7 mouse cellular contexts compared by ENCODE assay signal in genomic region chr3:88148776-88149509, GRCm38 (mm10). TPM values are rescaled to one million over a fixed set of nuclear protein-coding genes. Genes with fewer than 3 reads are reported as not detected.
DNase-seq lines count a peak whose midpoint lies in the region; ATAC-seq and TF ChIP-seq lines count a peak whose summit lies in the region.

No protein-coding gene starts in this region.

- peaks cover 3% of the 10 kb centered on the region; the same call in 1 of the 2 replicates for H3K36me3 ChIP-seq in E14TG2a.4 (ENCODE audit: insufficient read depth, low read length)
- 0 out of 2 replicates have a peak, but pooled peaks cover 3% of the 10 kb centered on the region for H3K36me3 ChIP-seq in limb, embryonic 13.5 days
- H3K36me3 ChIP-seq in neural tube, embryonic 13.5 days = no peaks in the 10 kb centered on the region

- peak; percentile 63 for DNase-seq in adipocyte (ENCODE audit: low spot score)
- DNase-seq in heart, postnatal 4 days = peak; percentile 89
- DNase-seq in yolk sac, embryonic 10.5 days (ENCODE audit: low spot score) = no peak

- no peaks in the 10 kb centered on the region; the same call in 1 of the 2 replicates for H3K27me3 ChIP-seq in E14TG2a.4 (ENCODE audit: insufficient read depth, low read length)
- no peaks in the 10 kb centered on the region for H3K27me3 ChIP-seq in limb, embryonic 13.5 days
- no peaks in the 10 kb centered on the region for H3K27me3 ChIP-seq in neural tube, embryonic 13.5 days

- H3K9me3 ChIP-seq in E14TG2a.4 (ENCODE audit: low read length) = no peaks in the 10 kb centered on the region
- no peaks in the 10 kb centered on the region for H3K9me3 ChIP-seq in limb, embryonic 13.5 days
- no peaks in the 10 kb centered on the region for H3K9me3 ChIP-seq in neural tube, embryonic 13.5 days

- 68% methylated on average over 4 of the region's 4 CpGs for WGBS in limb, embryonic 13.5 days
- 61% methylated on average over 4 of the region's 4 CpGs for WGBS in neural tube, embryonic 13.5 days

- no peak for TF ChIP-seq CTCF in E14TG2a.4 (conservative IDR thresholded peaks at IDR 0.05; ENCODE audit: low read length)

- peak overlapping the region; percentile 53 for H3K9ac ChIP-seq in limb, embryonic 13.5 days
- H3K9ac ChIP-seq in neural tube, embryonic 13.5 days = 0 out of 2 replicates have a peak overlapping the region, but pooled peaks have one; percentile 60

- ATAC-seq in erythroblast, adult 5-6 weeks (replicated peaks; ENCODE audit: low FRiP score, poor library complexity, severe bottlenecking) = peak; percentile 57
- ATAC-seq in limb, embryonic 13.5 days (ENCODE audit: low FRiP score, low read depth) = no peak
- ATAC-seq in neural tube, embryonic 13.5 days (ENCODE audit: low read depth) = no peak

- peak overlapping the region; percentile 50 for H3K4me2 ChIP-seq in limb, embryonic 13.5 days (replicated peaks)
- peak overlapping the region; percentile 40 for H3K4me2 ChIP-seq in neural tube, embryonic 13.5 days

- H3K4me1 ChIP-seq in E14TG2a.4 (replicated peaks; ENCODE audit: low read depth, low read length) = peaks cover 96% of the 10 kb centered on the region
- H3K4me1 ChIP-seq in limb, embryonic 13.5 days = peaks cover 84% of the 10 kb centered on the region
- H3K4me1 ChIP-seq in neural tube, embryonic 13.5 days (replicated peaks) = peaks cover 97% of the 10 kb centered on the region

- H3K27ac ChIP-seq in limb, embryonic 13.5 days = peak overlapping the region; percentile 67
- H3K27ac ChIP-seq in neural tube, embryonic 13.5 days (replicated peaks) = peak overlapping the region; percentile 89

- H3K4me3 ChIP-seq in E14TG2a.4 (replicated peaks; ENCODE audit: low read length) = peak overlapping the region; percentile 55; the same call in 1 of the 2 replicates
- H3K4me3 ChIP-seq in limb, embryonic 13.5 days = no peak overlapping the region
- 0 out of 2 replicates have a peak overlapping the region, but pooled peaks have one; percentile 2 for H3K4me3 ChIP-seq in neural tube, embryonic 13.5 days

RNA-seq across cellular contexts. Expression of gene Mef2d, which starts 6.8 kb away (rescaled TPM):
- 38.2 and 38.7 TPM in 2 replicates for total RNA-seq in erythroblast, adult 5-6 weeks (2015; ENCODE audit: low replicate concordance)
- total RNA-seq in erythroblast, adult 5-6 weeks (2017; ENCODE audit: low replicate concordance) = 11.3 and 19.8 TPM in 2 replicates
- 100 to 1,000 TPM; 115 to 120 TPM for total RNA-seq in heart, postnatal 4 days (2021)
- 16.4 and 19.7 TPM in 2 replicates for polyA plus RNA-seq in limb, embryonic 13.5 days (2015; fragmentation: Nextera tagmentation; extraction: Ambion mirVana)
- 15.9 and 19.4 TPM in 2 replicates for polyA plus RNA-seq in neural tube, embryonic 13.5 days (2015; fragmentation: Nextera tagmentation; extraction: Ambion mirVana)
